Mouse (Mus musculus): ENCODE data around the gene Npsr1.

The Npsr1 gene

GRCm38 (mm10) chr9:24247557-24247956, 149.8 kb downstream of the Npsr1 start:
- DNase-seq (ENCODE audit: low spot score in 2 of 2) = no peak

GRCm38 (mm10) chr9:24254236-24254635, 156.4 kb downstream of the Npsr1 start:
- DNase-seq (ENCODE audit: low spot score in 2 of 2) = no peak

GRCm38 (mm10) chr9:24280498-24281287, 182.9 kb downstream of the Npsr1 start:
- DNase-seq (ENCODE audit: low spot score in 2 of 2) = no peak

DNA sequence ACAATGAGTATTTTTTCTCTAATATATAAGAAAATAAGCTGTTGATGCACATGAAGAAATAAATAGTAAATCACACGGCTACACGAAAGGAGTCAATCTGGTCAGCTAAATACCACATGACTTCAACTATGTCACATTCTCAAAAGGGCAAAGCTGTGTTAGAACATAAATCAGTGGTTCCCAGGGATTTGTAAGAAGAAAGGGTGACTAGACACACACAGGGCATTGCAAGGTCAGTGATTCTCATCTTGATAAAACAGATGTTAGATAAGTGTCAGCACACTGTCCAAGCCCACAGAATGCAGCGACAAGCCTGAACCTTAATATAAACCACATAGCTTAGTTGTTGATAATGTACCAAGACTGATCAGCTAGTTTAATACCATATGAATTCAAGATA, 184.8 kb downstream of the Npsr1 start:
- no peak for DNase-seq (ENCODE audit: low spot score in 2 of 2)

GRCm38 (mm10) chr9:24283071-24283470, 185.3 kb downstream of the Npsr1 start:
- no peak for DNase-seq (ENCODE audit: low spot score in 2 of 2)

GRCm38 (mm10) chr9:24283536-24283935, 185.7 kb downstream of the Npsr1 start:
- no peak for DNase-seq (ENCODE audit: low spot score in 2 of 2)

- DNase-seq (ENCODE audit: low spot score in 2 of 2) = no peak
These were observed 186.7 kb downstream of the Npsr1 start for GRCm38 (mm10) chr9:24284239-24285084.

GRCm38 (mm10) chr9:24285419-24285818, 187.6 kb downstream of the Npsr1 start:
- DNase-seq (ENCODE audit: low spot score in 2 of 2) = no peak

DNA sequence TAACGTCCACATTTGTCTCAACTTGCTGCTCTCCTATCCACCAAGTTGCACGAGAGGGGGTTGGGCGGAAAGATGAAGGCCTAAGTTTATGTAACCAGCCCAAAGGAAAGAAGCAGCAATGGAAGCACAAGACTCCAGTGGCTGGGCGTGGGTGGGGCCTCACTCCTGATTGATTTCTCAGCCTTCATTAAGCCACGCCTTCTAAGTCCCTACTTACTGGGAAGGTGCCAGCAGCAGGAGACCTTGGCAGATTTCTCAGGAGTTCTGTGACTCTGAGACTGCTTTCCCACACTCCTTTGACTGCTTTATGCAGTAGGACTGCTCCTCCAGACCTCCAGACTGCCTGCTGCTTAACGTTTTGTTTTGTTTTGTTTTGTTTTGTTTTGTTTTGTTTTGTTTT, 193.6 kb downstream of the Npsr1 start:
- DNase-seq (ENCODE audit: low spot score in 2 of 2) = no peak

DNA sequence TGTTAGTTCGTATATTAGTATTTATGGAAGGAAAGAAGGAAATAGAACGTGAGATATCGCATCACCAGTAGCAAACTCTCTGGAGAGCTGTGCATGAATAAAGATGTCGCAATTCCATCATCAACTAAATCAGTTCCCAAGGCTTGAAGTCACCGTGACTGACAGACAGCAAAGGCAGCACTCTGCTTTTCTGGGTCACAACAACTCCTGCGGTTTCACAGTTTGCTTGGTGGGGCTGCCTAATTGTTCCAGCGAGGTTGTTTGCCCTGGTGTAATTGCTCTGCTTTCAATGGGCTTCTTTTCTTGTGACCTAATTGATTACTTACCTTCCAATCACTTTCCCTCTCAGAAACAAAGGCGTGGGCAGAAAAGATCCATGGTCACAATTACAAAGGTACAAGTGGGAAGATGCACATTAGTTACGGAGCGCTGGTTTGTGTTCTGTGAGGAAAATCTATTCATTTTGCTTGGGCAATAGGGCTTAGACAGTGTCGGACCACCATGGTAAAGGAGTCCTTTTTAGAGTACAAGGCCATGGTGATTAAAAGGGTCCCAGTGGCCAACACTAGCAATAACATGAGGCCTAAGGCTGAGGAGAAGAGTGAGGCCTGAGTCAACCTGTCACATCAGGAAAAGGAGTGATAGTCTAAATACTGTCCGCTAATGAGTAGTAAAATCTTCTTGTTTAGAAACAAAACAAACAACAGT, 195.6 kb downstream of the Npsr1 start:
- DNase-seq (ENCODE audit: low spot score in 2 of 2) = no peak

- DNase-seq (ENCODE audit: low spot score in 2 of 2) = no peak
These were observed 205.1 kb downstream of the Npsr1 start for GRCm38 (mm10) chr9:24302906-24303305.

GRCm38 (mm10) chr9:24306990-24307389, 209.2 kb downstream of the Npsr1 start:
- DNase-seq (ENCODE audit: low spot score in 2 of 2) = no peak

DNA sequence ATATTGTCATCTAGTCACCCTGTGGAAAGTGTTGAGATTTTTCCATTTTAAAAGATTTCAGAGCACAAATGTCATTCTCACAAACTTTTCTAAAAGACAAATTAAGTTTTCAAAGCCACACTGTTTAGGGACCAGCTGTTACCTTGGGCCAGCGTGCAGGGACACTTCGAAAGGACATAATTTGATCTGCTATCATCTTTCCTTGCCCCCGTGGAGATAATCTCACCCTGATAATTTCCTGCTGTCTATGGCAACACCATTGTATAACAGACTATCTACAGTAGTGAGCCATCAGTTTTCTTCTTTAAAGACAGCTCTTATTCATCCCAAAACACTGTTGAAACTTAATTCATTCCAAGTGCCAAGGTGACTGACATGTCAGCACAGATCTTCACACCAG, 209.6 kb downstream of the Npsr1 start:
- DNase-seq (ENCODE audit: low spot score in 2 of 2) = no peak

DNA sequence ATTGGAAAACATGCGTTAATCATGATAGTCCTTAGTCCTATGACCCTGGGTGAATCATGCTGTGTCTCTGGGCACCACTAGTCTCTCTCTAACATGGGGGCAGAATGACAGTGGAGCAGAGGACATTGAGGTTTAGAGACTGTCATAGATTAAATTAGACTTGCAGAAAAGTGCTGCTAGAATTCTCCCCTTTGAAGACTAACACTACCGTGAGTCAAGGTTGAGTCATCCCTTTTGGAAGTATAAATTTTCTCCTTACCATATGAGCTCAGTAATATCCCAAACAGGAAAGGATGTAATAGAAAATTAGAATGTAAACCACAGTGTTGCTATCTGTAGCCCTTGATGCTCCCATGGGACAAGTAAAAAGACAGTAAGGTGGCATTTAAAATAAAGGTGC, 218.0 kb downstream of the Npsr1 start:
- DNase-seq (ENCODE audit: low spot score in 2 of 2) = no peak

- DNase-seq (ENCODE audit: low spot score in 2 of 2) = no peak
These were observed 233.9 kb downstream of the Npsr1 start for GRCm38 (mm10) chr9:24331661-24332060.

DNA sequence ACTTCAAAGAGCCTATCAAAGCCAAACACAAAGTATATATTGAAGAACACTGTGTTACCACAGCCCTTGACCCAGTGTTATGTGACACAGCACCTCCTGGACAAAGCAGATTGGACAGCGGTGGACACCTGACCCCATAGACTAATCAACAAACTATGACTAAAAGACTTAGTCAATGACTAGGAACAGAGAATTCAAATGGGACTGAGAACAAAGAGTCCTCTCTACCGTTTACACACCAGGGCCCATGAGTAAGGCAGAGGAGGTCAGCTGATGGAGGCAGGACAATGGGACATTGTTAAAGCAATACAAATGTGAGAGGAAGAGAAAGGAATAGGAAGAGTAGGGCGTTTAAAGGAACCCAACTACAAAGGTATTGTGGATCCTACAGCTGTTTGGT, 243.5 kb downstream of the Npsr1 start:
- DNase-seq (ENCODE audit: low spot score in 2 of 2) = no peak

GRCm38 (mm10) chr9:24347011-24347410, 249.2 kb downstream of the Npsr1 start:
- DNase-seq (ENCODE audit: low spot score in 2 of 2) = no peak

DNA sequence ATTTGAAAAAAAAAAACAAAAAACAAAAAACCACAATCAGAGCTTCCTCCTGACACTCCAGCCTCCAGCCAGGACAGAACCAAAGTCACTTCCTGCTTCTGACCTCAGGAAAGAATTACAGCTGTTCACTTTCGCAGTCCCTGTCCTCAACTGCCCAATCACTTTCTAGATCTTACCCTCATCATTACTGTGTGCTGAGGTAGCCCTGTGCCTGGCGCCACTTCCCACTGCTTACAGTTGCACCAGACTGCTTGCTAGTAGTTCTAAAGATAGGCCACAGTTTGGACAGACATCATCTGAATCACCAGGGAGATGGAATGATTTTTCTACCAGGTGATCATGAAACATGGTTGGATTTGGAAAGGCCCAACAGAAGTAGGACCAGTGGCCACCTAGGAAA, 251.7 kb downstream of the Npsr1 start:
- DNase-seq (ENCODE audit: low spot score in 2 of 2) = no peak

DNA sequence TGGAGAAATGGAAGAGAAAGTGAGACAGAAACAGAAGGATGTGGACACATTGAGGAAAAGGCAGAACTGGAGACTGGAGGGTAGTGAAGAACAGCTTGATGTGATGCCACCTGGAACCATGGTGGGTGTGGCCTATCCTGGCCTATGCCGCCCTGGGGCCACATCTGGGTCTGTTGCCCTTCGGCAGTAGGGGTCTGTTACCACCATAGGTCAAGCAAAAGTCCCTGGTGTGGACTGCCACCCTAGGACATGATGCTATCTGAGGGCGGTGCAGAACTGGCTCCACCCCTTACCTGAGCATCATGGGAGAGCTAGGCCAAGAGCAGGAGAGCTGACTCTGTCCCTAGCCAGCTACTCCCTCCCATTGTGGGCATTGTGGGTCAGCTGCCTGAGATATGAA, 253.6 kb downstream of the Npsr1 start:
- no peak for DNase-seq (ENCODE audit: low spot score in 2 of 2)

Measured in heart, adult 9 months (tissue).